Mouse (Mus musculus) urinary bladder, postnatal 36 days (tissue): ENCODE data around the gene Gm3404.
"Not testable (repeated sequence)": the region's sequence is repeated elsewhere in the genome, so short reads cannot be mapped to it uniquely, and the experiment has no call there.

Experiments used
- DNase-seq, 2 experiments: peaks; one replicate each; pipeline ENCODE4 v3.0.0; 2022; ENCODE audit warnings: low spot score in 2 of 2, mixed read lengths in 1 of 2

The Gm3404 gene

GRCm38 (mm10) chr5:146525501-146525900 lies at the start of gene Gm3404:
Gm3404 (plus strand) TSS chr5:146525801.
- DNase-seq: not testable (repeated sequence)

- DNase-seq: peak; percentile 2 to 16
Observed at GRCm38 (mm10) chr5:146479564-146479963, 46.0 kb upstream of the Gm3404 start.

DNA sequence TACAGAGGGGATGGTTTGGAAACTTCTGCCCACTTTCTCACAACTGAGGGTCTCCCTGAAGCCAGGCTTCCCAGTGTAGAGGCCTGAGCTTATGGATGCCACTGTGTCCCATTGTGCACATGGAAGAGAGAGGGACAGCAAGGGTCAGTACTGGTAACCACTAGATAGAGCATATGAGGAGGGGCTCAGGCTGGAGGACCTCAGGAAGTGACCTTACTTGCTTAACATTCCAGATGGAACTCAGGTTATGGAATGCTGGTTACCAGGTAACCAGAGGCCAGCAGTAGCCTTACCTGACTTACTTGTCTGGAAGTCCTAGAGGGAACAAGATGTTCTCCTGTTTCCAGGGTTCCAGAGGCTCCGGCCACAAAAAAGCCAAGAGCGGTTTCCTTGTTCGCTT lies 43.9 kb upstream of the Gm3404 start, which contains the start of gene Gm6408:
Gene Gm6408, plus strand, starts transcription at position 301 of the 400 bp plus-strand sequence.
- not testable (repeated sequence) for DNase-seq

DNA sequence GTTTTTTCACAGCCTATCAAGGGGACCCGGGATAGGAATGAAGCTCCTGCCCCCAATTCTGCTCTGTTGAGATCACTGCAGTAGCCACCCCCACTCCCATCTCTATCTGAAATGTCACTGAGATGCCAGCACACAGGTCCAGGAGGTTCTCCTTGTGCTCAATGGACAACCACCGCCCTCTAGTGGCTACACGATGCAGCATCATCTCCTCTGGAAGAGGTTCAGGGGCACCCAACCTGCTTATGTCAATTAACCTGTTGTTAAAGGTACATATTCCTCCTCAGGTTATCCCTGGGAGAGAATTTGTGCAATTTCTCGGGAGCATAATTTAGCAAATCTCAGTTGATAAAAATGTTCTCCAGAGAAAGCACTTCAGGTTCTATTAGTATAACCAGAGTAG lies 36.6 kb upstream of the Gm3404 start:
- DNase-seq: peak in 1 of 2 experiments; percentile 28

DNA sequence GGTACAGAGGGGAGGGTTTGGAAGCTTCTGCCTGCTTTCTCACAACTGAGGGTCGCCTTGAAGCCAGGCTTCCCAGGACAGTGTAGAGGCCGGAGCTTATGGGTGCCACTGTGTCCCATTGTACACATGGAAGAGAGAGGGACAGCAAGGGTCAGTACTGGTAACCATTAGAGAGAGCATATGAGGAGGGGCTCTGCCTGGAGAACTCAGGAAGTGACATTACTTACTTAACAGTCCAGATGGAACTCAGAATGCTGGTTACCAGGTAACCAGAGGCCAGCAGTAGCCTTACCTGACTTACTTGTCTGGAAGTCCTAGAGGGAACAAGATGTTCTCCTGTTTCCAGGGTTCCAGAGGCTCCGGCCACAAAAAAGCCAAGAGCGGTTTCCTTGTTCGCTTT lies 34.5 kb upstream of the Gm3404 start, which contains the start of gene Gm6370:
Gene Gm6370, plus strand, starts transcription at position 301 of the 400 bp plus-strand sequence.
- not testable (repeated sequence) for DNase-seq

DNA sequence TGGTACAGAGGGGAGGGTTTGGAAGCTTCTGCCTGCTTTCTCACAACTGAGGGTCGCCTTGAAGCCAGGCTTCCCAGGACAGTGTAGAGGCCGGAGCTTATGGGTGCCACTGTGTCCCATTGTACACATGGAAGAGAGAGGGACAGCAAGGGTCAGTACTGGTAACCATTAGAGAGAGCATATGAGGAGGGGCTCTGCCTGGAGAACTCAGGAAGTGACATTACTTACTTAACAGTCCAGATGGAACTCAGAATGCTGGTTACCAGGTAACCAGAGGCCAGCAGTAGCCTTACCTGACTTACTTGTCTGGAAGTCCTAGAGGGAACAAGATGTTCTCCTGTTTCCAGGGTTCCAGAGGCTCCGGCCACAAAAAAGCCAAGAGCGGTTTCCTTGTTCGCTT lies 23.5 kb upstream of the Gm3404 start, which contains the start of gene 4930449I24Rik:
Gene 4930449I24Rik, plus strand, starts transcription at position 301 of the 400 bp plus-strand sequence.
- DNase-seq: not testable (repeated sequence)

- not testable (repeated sequence) for DNase-seq
Observed at GRCm38 (mm10) chr5:146513823-146514222, 11.8 kb upstream of the Gm3404 start, which contains the start of gene Gm3402. Gm3402 (plus strand) TSS chr5:146514123.

DNA sequence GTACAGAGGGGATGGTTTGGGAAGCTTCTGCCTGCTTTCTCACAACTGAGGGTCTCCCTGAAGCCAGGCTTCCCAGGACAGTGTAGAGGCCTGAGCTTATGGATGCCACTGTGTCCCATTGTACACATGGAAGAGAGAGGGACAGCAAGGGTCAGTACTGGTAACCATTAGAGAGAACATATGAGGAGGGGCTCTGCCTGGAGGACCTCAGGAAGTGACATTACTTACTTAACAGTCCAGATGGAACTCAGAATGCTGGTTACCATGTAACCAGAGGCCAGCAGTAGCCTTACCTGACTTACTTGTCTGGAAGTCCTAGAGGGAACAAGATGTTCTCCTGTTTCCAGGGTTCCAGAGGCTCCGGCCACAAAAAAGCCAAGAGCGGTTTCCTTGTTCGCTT lies 11.7 kb downstream of the Gm3404 start, which contains the start of gene Gm3409:
Gene Gm3409, plus strand, starts transcription at position 301 of the 400 bp plus-strand sequence.
- not testable (repeated sequence) for DNase-seq

DNA sequence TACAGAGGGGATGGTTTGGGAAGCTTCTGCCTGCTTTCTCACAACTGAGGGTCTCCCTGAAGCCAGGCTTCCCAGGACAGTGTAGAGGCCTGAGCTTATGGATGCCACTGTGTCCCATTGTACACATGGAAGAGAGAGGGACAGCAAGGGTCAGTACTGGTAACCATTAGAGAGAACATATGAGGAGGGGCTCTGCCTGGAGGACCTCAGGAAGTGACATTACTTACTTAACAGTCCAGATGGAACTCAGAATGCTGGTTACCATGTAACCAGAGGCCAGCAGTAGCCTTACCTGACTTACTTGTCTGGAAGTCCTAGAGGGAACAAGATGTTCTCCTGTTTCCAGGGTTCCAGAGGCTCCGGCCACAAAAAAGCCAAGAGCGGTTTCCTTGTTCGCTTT lies 30.2 kb downstream of the Gm3404 start, which contains the start of gene Gm3415:
Gene Gm3415, plus strand, starts transcription at position 301 of the 400 bp plus-strand sequence.
- not testable (repeated sequence) for DNase-seq

DNA sequence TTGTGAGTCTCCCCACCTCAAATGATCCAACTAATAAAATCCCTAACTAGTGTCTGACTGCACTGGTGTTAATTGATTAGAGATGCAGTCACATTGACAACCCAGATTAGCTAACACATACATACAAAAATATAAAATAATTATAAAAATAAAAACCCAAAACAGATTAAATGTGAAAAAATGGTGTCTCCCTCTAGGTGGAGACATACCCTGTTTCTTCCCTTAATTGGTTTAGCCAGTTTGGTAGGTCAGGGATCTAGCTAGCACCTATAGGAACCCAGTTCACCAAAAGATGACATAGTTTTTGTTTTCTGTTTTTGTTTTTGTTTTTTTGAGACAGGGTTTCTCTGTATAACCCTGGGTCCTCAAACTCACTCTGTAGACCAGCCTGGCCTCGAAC lies 38.7 kb downstream of the Gm3404 start:
- DNase-seq: no peak

DNA sequence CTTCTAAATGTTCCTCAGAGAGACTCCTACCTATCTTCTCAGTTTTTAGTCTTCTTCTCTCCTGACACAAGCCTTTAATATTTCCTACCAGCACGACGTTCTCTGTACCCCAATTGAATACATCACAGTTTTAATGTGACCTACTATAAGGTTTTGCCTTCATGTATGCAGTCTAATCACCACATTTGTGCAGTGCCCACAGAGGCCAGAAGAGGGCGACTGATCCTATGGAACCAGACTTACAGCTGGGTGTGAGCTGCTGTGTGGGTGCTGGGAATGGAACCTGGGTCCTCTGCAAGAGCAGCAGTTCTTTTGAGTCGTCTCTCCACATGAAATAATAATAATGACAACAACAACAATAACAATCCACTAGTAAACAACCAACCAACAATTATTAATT lies 41.5 kb downstream of the Gm3404 start:
- DNase-seq: no peak

DNA sequence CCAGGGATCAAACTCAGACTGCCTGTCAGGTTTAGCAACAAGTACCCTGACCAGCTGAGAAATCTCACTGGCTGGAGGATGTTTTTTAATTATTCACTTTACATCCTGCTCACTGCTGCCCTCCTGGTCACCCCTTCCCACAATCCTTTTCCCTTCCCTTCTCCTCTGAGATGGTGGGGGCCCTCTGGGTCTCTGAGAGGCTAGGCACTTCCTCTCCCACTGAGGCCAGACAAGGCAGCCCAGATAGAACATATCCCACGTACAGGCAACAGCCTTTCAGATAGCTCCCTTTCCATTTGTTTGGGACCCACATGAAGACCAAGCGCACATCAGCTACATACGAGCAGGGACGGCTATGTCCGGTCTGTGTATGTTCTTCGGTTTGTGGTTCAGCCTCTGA lies 44.6 kb downstream of the Gm3404 start:
- not testable (repeated sequence) for DNase-seq

- DNase-seq: not testable (repeated sequence)
Observed at GRCm38 (mm10) chr5:146571830-146572734, 46.5 kb downstream of the Gm3404 start.

DNA sequence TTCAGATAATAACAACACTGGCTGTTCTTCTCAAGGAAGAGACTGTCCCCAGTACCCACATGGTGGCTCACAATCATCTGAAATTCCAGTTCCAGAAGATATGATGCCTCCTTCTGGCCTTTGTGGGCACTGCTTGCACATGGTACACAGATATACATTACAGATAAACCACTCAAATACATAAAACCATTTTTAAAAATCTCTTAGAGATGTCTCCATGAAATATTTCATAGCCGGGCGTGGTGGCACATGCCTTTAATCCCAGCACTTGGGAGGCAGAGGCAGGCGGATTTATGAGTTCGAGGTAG lies 47.1 kb downstream of the Gm3404 start:
- DNase-seq: not testable (repeated sequence)

- no peak for DNase-seq
Observed at GRCm38 (mm10) chr5:146576668-146577067, 51.1 kb downstream of the Gm3404 start.
